Mouse (Mus musculus) frontal cortex, postnatal 36 days (tissue): Measurements from ENCODE around the gene Fzd7.

Experiments used
- DNase-seq, 2 experiments: peaks; one replicate each; pipeline ENCODE4 v3.0.0; 2022; ENCODE audit warnings: low spot score in 2 of 2

Fzd7 gene

GRCm38 (mm10) chr1:59472368-59473180 is 9.7 kb upstream of the Fzd7 start:
- DNase-seq: no peak

GRCm38 (mm10) chr1:59473181-59473555 is 9.1 kb upstream of the Fzd7 start:
- no peak for DNase-seq

- DNase-seq: no peak
Measured at GRCm38 (mm10) chr1:59475618-59476017, 6.6 kb upstream of the Fzd7 start.

- no peak for DNase-seq
Measured at GRCm38 (mm10) chr1:59478911-59479310, 3.3 kb upstream of the Fzd7 start.

- no peak for DNase-seq
Measured at GRCm38 (mm10) chr1:59480821-59481455, 1.3 kb upstream of the Fzd7 start.

- DNase-seq: peak; percentile 70 to 75
Measured at GRCm38 (mm10) chr1:59481456-59482291, 550 bp upstream of the Fzd7 start.

GRCm38 (mm10) chr1:59482696-59483520 is 684 bp downstream of the Fzd7 start:
- DNase-seq: no peak

GRCm38 (mm10) chr1:59483521-59484245 is 1.5 kb downstream of the Fzd7 start:
- DNase-seq: peak in 1 of 2 experiments; percentile 69

GRCm38 (mm10) chr1:59484314-59484713 is 2.1 kb downstream of the Fzd7 start:
- no peak for DNase-seq

GRCm38 (mm10) chr1:59484791-59485785 is 2.9 kb downstream of the Fzd7 start:
- DNase-seq: no peak

- no peak for DNase-seq
Measured at GRCm38 (mm10) chr1:59485803-59486202, 3.6 kb downstream of the Fzd7 start.

- DNase-seq: no peak
Measured at GRCm38 (mm10) chr1:59487651-59488051, 5.4 kb downstream of the Fzd7 start.

GRCm38 (mm10) chr1:59488481-59488880 is 6.3 kb downstream of the Fzd7 start:
- DNase-seq: no peak

- DNase-seq: no peak
Measured at GRCm38 (mm10) chr1:59488991-59489390, 6.8 kb downstream of the Fzd7 start.

- DNase-seq: no peak
Measured at GRCm38 (mm10) chr1:59491517-59491916, 9.3 kb downstream of the Fzd7 start.

- DNase-seq: no peak
Measured at GRCm38 (mm10) chr1:59492432-59492831, 10.2 kb downstream of the Fzd7 start.

GRCm38 (mm10) chr1:59495970-59496369 is 13.7 kb downstream of the Fzd7 start:
- DNase-seq: no peak

- no peak for DNase-seq
Measured at GRCm38 (mm10) chr1:59497741-59498613, 15.8 kb downstream of the Fzd7 start.

GRCm38 (mm10) chr1:59499327-59499726 is 17.1 kb downstream of the Fzd7 start:
- DNase-seq: no peak
